Mouse (Mus musculus): ENCODE data around the gene Shank2. TPM values are rescaled to one million over a fixed set of nuclear protein-coding genes. Genes with fewer than 3 reads are reported as not detected.

Gene Shank2
- total and polyA plus RNA-seq, 3 experiments = not detected

DNA sequence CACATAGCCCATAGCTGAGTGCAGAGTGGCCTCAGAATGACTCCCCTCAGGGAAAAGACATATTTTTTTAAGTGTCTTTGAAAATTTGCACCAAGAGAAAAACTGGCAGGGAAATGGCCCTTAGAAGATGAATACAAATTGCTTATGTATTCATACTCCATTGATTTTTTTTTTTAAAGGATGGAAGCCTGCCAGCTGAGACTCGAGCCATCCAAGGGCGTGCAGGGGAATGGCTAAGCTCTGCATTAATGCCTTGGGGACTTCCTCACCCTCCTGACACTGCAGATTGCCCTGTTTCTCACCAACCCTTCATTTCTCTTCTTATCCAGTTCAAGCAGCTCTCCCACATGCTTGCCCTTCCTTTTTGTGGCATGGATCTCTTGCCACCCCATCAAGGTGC is 85.5 kb downstream of the Shank2 start:
- no peak for TF ChIP-seq NELFE (IDR thresholded peaks at IDR 0.05; ENCODE audit: low read depth, low read length)
- TF ChIP-seq EP300 (IDR thresholded peaks at IDR 0.05; ENCODE audit: low read depth in 1 of 2, low read length in 2 of 2) = no peak
- TF ChIP-seq NRF1 (IDR thresholded peaks at IDR 0.05; ENCODE audit: insufficient read depth, low read depth, low read length, poor library complexity, severe bottlenecking) = no peak
- no peak for TF ChIP-seq MAZ (IDR thresholded peaks at IDR 0.05; ENCODE audit: low read depth, low read length)
- TF ChIP-seq TBP (IDR thresholded peaks at IDR 0.05; ENCODE audit: low read depth, low read length) = no peak
- no peaks in the 10 kb centered on the region for H3K9me3 ChIP-seq (replicated peaks; ENCODE audit: insufficient read depth, low read length)
- no peaks in the 10 kb centered on the region for H3K4me1 ChIP-seq (ENCODE audit: control insufficient read depth in 1 of 2, insufficient read depth in 2 of 2, low read length in 2 of 2)
- H3K36me3 ChIP-seq (ENCODE audit: control insufficient read depth in 1 of 2, insufficient read depth in 2 of 2, low read length in 2 of 2) = no peaks in the 10 kb centered on the region
- H3K27me3 ChIP-seq (ENCODE audit: control insufficient read depth in 1 of 2, insufficient read depth in 2 of 2, low read length in 2 of 2) = no peaks in the 10 kb centered on the region
- no peaks in the 10 kb centered on the region for H3K79me2 ChIP-seq (ENCODE audit: control insufficient read depth, insufficient read depth, low read length, poor library complexity)
- no peak overlapping the region for H3K9ac ChIP-seq (ENCODE audit: control insufficient read depth, low read depth, low read length, poor library complexity, severe bottlenecking)
- no peak overlapping the region for H3K27ac ChIP-seq (ENCODE audit: control insufficient read depth, low read depth, low read length)
- no peak overlapping the region for H3K4me3 ChIP-seq (ENCODE audit: control insufficient read depth in 1 of 2, insufficient read depth in 1 of 2, low read depth in 2 of 2, low read length in 2 of 2)
- no peak for DNase-seq (ENCODE audit: low read depth, low spot score)

- Histone ChIP-seq H3K27ac (ENCODE audit: control insufficient read depth, low read depth, low read length) (no peak overlapping the region), H3K9me3 (replicated peaks; ENCODE audit: insufficient read depth, low read length) (no peaks in the 10 kb centered on the region), H3K79me2 (ENCODE audit: control insufficient read depth, insufficient read depth, low read length, poor library complexity) (no peaks in the 10 kb centered on the region), H3K36me3 (ENCODE audit: control insufficient read depth in 1 of 2, insufficient read depth in 2 of 2, low read length in 2 of 2) (no peaks in the 10 kb centered on the region), H3K27me3 (ENCODE audit: control insufficient read depth in 1 of 2, insufficient read depth in 2 of 2, low read length in 2 of 2) (no peaks in the 10 kb centered on the region), H3K4me1 (ENCODE audit: control insufficient read depth in 1 of 2, insufficient read depth in 2 of 2, low read length in 2 of 2) (no peaks in the 10 kb centered on the region), H3K4me3 (ENCODE audit: control insufficient read depth in 1 of 2, insufficient read depth in 1 of 2, low read depth in 2 of 2, low read length in 2 of 2) (no peak overlapping the region), H3K9ac (ENCODE audit: control insufficient read depth, low read depth, low read length, poor library complexity, severe bottlenecking) (no peak overlapping the region)
- DNase-seq (ENCODE audit: low read depth, low spot score) = no peak
- TF ChIP-seq TCF12 (IDR thresholded peaks at IDR 0.05; ENCODE audit: low read depth, low read length) (no peak), POLR2A (IDR thresholded peaks at IDR 0.05; ENCODE audit: control insufficient read depth in 1 of 2, insufficient read depth in 1 of 2, low read depth in 1 of 2, low read length in 2 of 2, poor library complexity in 1 of 2) (no peak), E2F4 (IDR thresholded peaks at IDR 0.05; ENCODE audit: borderline replicate concordance, low read depth, low read length) (no peak)
Observed at GRCm38 (mm10) chr7:144094132-144094531, 92.4 kb downstream of the Shank2 start.

DNA sequence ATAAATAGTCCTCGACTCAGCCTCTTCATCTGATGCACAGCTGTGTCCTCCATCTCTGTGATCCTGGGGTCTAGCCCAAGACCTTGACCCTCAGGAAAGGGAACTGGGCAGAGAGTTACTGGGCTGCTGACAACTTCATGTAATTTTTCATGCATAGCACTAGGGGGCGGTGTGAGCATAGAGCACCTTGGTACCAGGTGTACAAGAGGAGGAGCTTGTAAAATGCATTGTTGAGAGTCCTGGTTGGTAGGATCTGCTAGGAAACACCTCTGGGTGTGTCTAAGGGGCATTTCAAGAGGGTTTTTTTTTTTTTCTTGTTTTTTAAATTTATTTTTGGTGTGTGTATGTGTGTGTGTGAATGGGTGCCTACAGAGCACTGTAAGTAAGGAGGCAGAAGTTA is 95.6 kb downstream of the Shank2 start:
- peak; percentile 8 for DNase-seq (ENCODE audit: low read depth, low spot score)
- Histone ChIP-seq H3K9me3 (replicated peaks; ENCODE audit: insufficient read depth, low read length) (no peaks in the 10 kb centered on the region), H3K4me1 (ENCODE audit: control insufficient read depth in 1 of 2, insufficient read depth in 2 of 2, low read length in 2 of 2) (no peaks in the 10 kb centered on the region)

More for the DNA sequence above, 95.6 kb downstream of the Shank2 start:
- Histone ChIP-seq H3K27me3 (ENCODE audit: control insufficient read depth in 1 of 2, insufficient read depth in 2 of 2, low read length in 2 of 2) (no peaks in the 10 kb centered on the region), H3K36me3 (ENCODE audit: control insufficient read depth in 1 of 2, insufficient read depth in 2 of 2, low read length in 2 of 2) (no peaks in the 10 kb centered on the region), H3K9ac (ENCODE audit: control insufficient read depth, low read depth, low read length, poor library complexity, severe bottlenecking) (no peak overlapping the region), H3K79me2 (ENCODE audit: control insufficient read depth, insufficient read depth, low read length, poor library complexity) (no peaks in the 10 kb centered on the region), H3K4me3 (ENCODE audit: control insufficient read depth in 1 of 2, insufficient read depth in 1 of 2, low read depth in 2 of 2, low read length in 2 of 2) (no peak overlapping the region), H3K27ac (ENCODE audit: control insufficient read depth, low read depth, low read length) (no peak overlapping the region)
- TF ChIP-seq MEF2A (IDR thresholded peaks at IDR 0.05; ENCODE audit: extremely low read depth, insufficient replicate concordance, low read depth, low read length, poor library complexity, severe bottlenecking) (no peak), MYC (IDR thresholded peaks at IDR 0.05; ENCODE audit: low read depth, low read length) (no peak), SMC3 (IDR thresholded peaks at IDR 0.05; ENCODE audit: low read depth, low read length) (0 out of 2 replicates have a peak, but pooled peaks have one; percentile 7), TCF12 (IDR thresholded peaks at IDR 0.05; ENCODE audit: low read depth, low read length) (no peak), BHLHE40 (IDR thresholded peaks at IDR 0.05; ENCODE audit: borderline replicate concordance, low read depth, low read length) (no peak), ZC3H11A (IDR thresholded peaks at IDR 0.05; ENCODE audit: low read depth, low read length) (no peak), MXI1 (IDR thresholded peaks at IDR 0.05; ENCODE audit: low read depth, low read length) (no peak), ETS1 (IDR thresholded peaks at IDR 0.05; ENCODE audit: low read depth, low read length) (no peak), RAD21 (IDR thresholded peaks at IDR 0.05; ENCODE audit: low read depth, low read length) (peak; percentile 21), TAL1 (IDR thresholded peaks at IDR 0.05; ENCODE audit: low read length) (no peak), CTCF (IDR thresholded peaks at IDR 0.05 in 2 of 3, conservative IDR thresholded peaks at IDR 0.05 in 1 of 3; ENCODE audit: control insufficient read depth in 1 of 3, insufficient read depth in 1 of 3, low read depth in 2 of 3, low read length in 3 of 3, poor library complexity in 1 of 3, severe bottlenecking in 1 of 3) (peak; percentile 8 to 29 (median 18); a peak in 3 of 6 replicates), SIN3A (IDR thresholded peaks at IDR 0.05; ENCODE audit: low read length) (no peak), UBTF (IDR thresholded peaks at IDR 0.05; ENCODE audit: borderline replicate concordance, insufficient read depth, low read depth, low read length) (no peak)
